Comparison of ENCODE assay signal across 17 mouse cellular contexts in genomic region chr16:13520301-13520700, GRCm38 (mm10).
A peak's percentile ranks its signal among the peaks of the same experiment; 100 is the strongest.
DNase-seq lines count a peak whose midpoint lies in the region; ATAC-seq and TF ChIP-seq lines count a peak whose summit lies in the region.
"Had no signal": no experiment of that assay in that cellular context is flagged by ENCODE, and none has a peak within 500 bp of the region (broad histone marks: within the 10 kb centered on the region; RNA-seq: fewer than 3 reads in every experiment).

No protein-coding gene starts in this region.

- no peak overlapping the region for H3K4me3 ChIP-seq in heart, embryonic 12.5 days
- H3K4me3 ChIP-seq in heart, postnatal 0 days (ENCODE audit: low read depth, low read length), result no peak overlapping the region
- H3K4me3 ChIP-seq in forebrain, embryonic 12.5 days (replicated peaks), result no peak overlapping the region
- H3K4me3 ChIP-seq: forebrain, embryonic 13.5 days; hindbrain, embryonic 13.5 days; midbrain, embryonic 12.5 days; neural tube, embryonic 13.5 days had no signal

- H3K36me3 ChIP-seq in heart, embryonic 12.5 days, result no peaks in the 10 kb centered on the region
- H3K36me3 ChIP-seq in heart, postnatal 0 days (replicated peaks; ENCODE audit: control insufficient read depth, insufficient read depth, low read length), result no peaks in the 10 kb centered on the region
- no peaks in the 10 kb centered on the region for H3K36me3 ChIP-seq in forebrain, embryonic 12.5 days (replicated peaks)
- H3K36me3 ChIP-seq: hindbrain, embryonic 13.5 days; midbrain, embryonic 12.5 days; neural tube, embryonic 13.5 days had no signal

- H3K27me3 ChIP-seq in heart, embryonic 12.5 days (replicated peaks), result no peaks in the 10 kb centered on the region
- H3K27me3 ChIP-seq in heart, postnatal 0 days (ENCODE audit: control insufficient read depth, insufficient read depth, low read length), result no peaks in the 10 kb centered on the region
- no peaks in the 10 kb centered on the region for H3K27me3 ChIP-seq in forebrain, embryonic 12.5 days
- H3K27me3 ChIP-seq: forebrain, embryonic 13.5 days; hindbrain, embryonic 13.5 days; midbrain, embryonic 12.5 days; neural tube, embryonic 13.5 days had no signal

- ATAC-seq in heart, embryonic 12.5 days (ENCODE audit: insufficient number of reproducible peaks, low FRiP score), result no peak
- ATAC-seq in heart, postnatal 0 days (ENCODE audit: insufficient read depth, low read depth), result no peak
- no peak for ATAC-seq in forebrain, embryonic 12.5 days (ENCODE audit: low FRiP score)
- ATAC-seq in megakaryocyte-erythroid progenitor cell, adult 5-6 weeks (replicated peaks; ENCODE audit: low FRiP score, low TSS enrichment, poor library complexity, severe bottlenecking), result no peak
- ATAC-seq: forebrain, embryonic 13.5 days; lung, postnatal 0 days had no signal

- DNase-seq in heart, adult 11 months, result peak; percentile 91
- DNase-seq in right cerebral cortex, adult 18-20 months, result peak; percentile 76
- DNase-seq in right cerebral cortex, postnatal 4 days, result no peak
- no peak for DNase-seq in heart, postnatal 0 days (ENCODE audit: low spot score)
- DNase-seq: adrenal gland, postnatal 25 days; B cell, adult 2 months; cerebellum, adult 9-10 months; kidney, adult 8-10 months; kidney, postnatal 14 days had no signal

- TF ChIP-seq CTCF in heart, postnatal 0 days (IDR thresholded peaks at IDR 0.05; ENCODE audit: low read depth), result no peak

- no peak overlapping the region for H3K4me2 ChIP-seq in heart, embryonic 12.5 days
- H3K4me2 ChIP-seq in heart, postnatal 0 days (ENCODE audit: low read depth, low read length), result no peak overlapping the region
- no peak overlapping the region for H3K4me2 ChIP-seq in forebrain, embryonic 12.5 days
- H3K4me2 ChIP-seq: forebrain, embryonic 13.5 days; hindbrain, embryonic 13.5 days; midbrain, embryonic 12.5 days; neural tube, embryonic 13.5 days had no signal

- WGBS in heart, embryonic 12.5 days, result 65% methylated on average over 6 of the region's 6 CpGs
- WGBS in heart, postnatal 0 days, result 25% methylated on average over 6 of the region's 6 CpGs
- 93% methylated on average over 6 of the region's 6 CpGs for WGBS in forebrain, embryonic 12.5 days

- no peak overlapping the region for H3K9ac ChIP-seq in heart, embryonic 12.5 days
- no peak overlapping the region for H3K9ac ChIP-seq in heart, postnatal 0 days (replicated peaks; ENCODE audit: low read depth, low read length)
- no peak overlapping the region for H3K9ac ChIP-seq in forebrain, embryonic 12.5 days
- H3K9ac ChIP-seq: forebrain, embryonic 13.5 days; hindbrain, embryonic 13.5 days; midbrain, embryonic 12.5 days; neural tube, embryonic 13.5 days had no signal

- H3K9me3 ChIP-seq in heart, embryonic 12.5 days (replicated peaks), result no peaks in the 10 kb centered on the region
- H3K9me3 ChIP-seq in heart, postnatal 0 days (replicated peaks; ENCODE audit: control insufficient read depth, low read length), result no peaks in the 10 kb centered on the region
- H3K9me3 ChIP-seq in forebrain, embryonic 12.5 days, result no peaks in the 10 kb centered on the region
- H3K9me3 ChIP-seq: forebrain, embryonic 13.5 days; hindbrain, embryonic 13.5 days; midbrain, embryonic 12.5 days; neural tube, embryonic 13.5 days had no signal

- no peak overlapping the region for H3K27ac ChIP-seq in heart, embryonic 12.5 days (ENCODE audit: poor library complexity, severe bottlenecking)
- peak overlapping the region; percentile 25; the same call in 1 of the 2 replicates for H3K27ac ChIP-seq in heart, postnatal 0 days (ENCODE audit: low read depth)
- no peak overlapping the region for H3K27ac ChIP-seq in forebrain, embryonic 12.5 days
- H3K27ac ChIP-seq: forebrain, embryonic 13.5 days; hindbrain, embryonic 13.5 days; midbrain, embryonic 12.5 days; neural tube, embryonic 13.5 days had no signal

- H3K4me1 ChIP-seq in heart, embryonic 12.5 days (replicated peaks), result no peaks in the 10 kb centered on the region
- H3K4me1 ChIP-seq in heart, postnatal 0 days (ENCODE audit: control insufficient read depth, insufficient read depth), result peaks cover 6% of the 10 kb centered on the region; the same call in 1 of the 2 replicates
- H3K4me1 ChIP-seq in forebrain, embryonic 12.5 days, result no peaks in the 10 kb centered on the region
- H3K4me1 ChIP-seq: forebrain, embryonic 13.5 days; hindbrain, embryonic 13.5 days; midbrain, embryonic 12.5 days had no signal

- no peak for TF ChIP-seq EP300 in heart, postnatal 0 days (IDR thresholded peaks at IDR 0.05; ENCODE audit: low read depth)

Comparison
In these comparisons a context has a peak if more than half of its experiments do, and no peak if none do; other contexts are left out.
1. DNase-seq: peak in heart, adult 11 months (single experiment) and right cerebral cortex, adult 18-20 months (single experiment); none in right cerebral cortex, postnatal 4 days (single experiment) and heart, postnatal 0 days (single experiment).